Mouse (Mus musculus) spleen, adult 12 weeks (tissue): ENCODE measurements at regions not wholly inside any gene's neighbourhood (a gene's known extent, or its start where the extent isn't known, plus 50 kb on each side); places are given as distances from the start of the nearest gene placed in this dataset.

Experiments used
- DNase-seq: peaks from one replicate; pipeline ENCODE4 v3.0.0; 2022; ENCODE audit warnings: low spot score

DNA sequence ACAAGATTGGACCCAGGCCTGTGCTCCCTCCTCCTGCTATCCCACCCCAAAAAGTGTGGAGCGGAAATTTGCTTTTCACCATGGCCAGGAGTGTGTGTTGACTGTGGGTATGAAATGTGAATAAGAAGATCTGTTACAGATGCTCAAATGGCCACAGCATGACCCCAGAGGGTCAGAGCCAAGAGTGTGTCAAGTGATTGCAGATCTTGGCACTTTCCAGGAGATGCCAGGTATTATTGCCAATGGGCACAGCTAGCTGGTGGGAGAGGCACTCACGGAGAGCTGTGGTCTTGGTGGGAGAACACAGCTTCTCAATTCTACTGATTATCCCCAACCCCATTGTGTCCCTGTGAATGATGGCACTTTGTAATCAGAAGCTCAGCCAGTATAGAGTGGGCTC is 62.7 kb downstream of the Smim20 start:
- no peak for DNase-seq

GRCm38 (mm10) chr5:53336704-53337103 is 69.8 kb downstream of the Smim20 start:
- no peak for DNase-seq

DNA sequence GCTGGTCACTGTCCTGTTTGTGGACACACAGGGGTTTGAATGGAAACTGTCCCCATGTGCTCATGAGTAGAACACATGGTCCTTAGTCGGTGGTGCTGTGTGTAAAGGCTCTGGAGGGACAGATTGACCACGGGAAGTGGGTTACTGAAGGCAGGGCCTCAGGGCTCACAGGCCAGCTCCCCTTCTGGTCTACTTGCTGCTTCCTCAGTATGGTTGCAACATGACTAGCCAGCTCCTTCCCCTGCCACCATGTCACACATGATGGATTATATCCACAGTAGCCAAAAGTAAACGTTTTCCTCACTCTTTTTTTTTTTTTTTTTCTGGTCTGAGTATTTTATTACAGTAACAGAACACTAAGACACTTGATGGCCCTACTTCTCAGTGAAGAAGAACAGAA is 70.9 kb downstream of the Smim20 start:
- DNase-seq: no peak

- DNase-seq: no peak
Measured at GRCm38 (mm10) chr5:53345164-53345563, 78.3 kb downstream of the Smim20 start.

GRCm38 (mm10) chr5:53346028-53346427 is 79.1 kb downstream of the Smim20 start:
- no peak for DNase-seq

DNA sequence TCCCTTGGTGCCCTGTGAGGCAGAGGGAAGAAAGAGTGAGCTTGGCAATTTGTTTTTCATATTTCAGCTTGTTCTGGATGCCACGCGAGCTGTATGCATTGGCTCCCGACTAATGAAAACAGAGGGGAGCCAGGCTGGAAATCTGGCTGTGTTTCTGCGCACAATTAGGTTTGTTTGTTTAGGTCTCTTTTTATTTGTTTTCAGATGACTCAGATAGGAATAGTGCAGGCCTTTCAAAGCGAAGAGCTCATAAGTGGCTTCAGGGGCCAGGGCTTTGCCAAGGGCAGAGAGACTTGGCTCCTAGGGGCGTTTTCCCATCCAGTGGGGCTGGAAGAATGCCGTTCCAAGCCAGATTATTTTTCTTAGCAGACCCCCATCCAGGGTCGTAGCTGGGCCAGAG is 79.9 kb downstream of the Smim20 start:
- no peak for DNase-seq

GRCm38 (mm10) chr5:53352852-53353251 is 86.0 kb downstream of the Smim20 start:
- no peak for DNase-seq

DNA sequence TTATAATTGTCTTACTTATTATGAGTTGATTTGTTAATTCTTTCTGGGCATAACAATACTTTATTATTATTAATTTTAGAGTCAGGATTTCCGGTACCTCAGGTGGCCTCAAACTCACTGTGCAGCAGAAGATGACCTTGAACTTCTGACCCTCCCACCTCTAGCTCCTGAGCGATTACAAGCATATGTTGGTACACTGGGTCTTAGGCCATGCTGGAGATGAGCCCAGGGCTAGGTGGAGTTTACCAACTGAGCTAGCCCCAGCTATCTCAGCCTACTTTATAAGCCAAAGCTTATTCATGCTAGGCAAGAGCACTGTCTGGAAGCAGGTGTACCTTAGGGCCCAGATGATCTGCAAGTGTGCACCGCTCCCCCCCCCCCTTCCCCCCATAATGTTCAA is 87.4 kb downstream of the Smim20 start:
- no peak for DNase-seq

DNA sequence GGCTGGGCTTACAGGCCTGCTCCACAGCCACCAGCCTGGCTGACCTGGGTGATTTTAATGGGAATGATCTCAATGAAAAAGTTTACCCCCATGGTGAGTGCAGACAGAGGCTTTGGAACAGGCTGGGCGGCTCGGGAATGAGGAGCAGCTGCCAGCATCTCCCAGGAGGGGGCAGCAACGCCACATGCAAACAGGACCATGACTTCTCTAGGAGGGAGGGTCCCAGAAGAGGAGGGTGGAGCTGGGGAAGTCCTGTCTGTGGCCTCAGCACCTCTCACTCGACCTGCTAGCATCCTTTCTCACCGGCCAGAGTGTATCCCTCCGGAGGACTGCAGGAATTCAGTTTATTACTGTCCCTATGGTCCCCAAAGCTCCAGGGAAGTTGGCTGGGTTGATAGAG is 88.2 kb downstream of the Smim20 start:
- peak; percentile 4 for DNase-seq

GRCm38 (mm10) chr5:53357086-53357608 is 90.3 kb downstream of the Smim20 start:
- DNase-seq: no peak

- DNase-seq: no peak
Measured at GRCm38 (mm10) chr5:53358181-53358580, 91.3 kb downstream of the Smim20 start.

- no peak for DNase-seq
Measured at GRCm38 (mm10) chr5:53359887-53360286, 93.0 kb downstream of the Smim20 start.

GRCm38 (mm10) chr5:53361295-53361694 is 94.4 kb downstream of the Smim20 start:
- DNase-seq: no peak

GRCm38 (mm10) chr5:53363898-53364297 is 97.0 kb downstream of the Smim20 start:
- DNase-seq: no peak

DNA sequence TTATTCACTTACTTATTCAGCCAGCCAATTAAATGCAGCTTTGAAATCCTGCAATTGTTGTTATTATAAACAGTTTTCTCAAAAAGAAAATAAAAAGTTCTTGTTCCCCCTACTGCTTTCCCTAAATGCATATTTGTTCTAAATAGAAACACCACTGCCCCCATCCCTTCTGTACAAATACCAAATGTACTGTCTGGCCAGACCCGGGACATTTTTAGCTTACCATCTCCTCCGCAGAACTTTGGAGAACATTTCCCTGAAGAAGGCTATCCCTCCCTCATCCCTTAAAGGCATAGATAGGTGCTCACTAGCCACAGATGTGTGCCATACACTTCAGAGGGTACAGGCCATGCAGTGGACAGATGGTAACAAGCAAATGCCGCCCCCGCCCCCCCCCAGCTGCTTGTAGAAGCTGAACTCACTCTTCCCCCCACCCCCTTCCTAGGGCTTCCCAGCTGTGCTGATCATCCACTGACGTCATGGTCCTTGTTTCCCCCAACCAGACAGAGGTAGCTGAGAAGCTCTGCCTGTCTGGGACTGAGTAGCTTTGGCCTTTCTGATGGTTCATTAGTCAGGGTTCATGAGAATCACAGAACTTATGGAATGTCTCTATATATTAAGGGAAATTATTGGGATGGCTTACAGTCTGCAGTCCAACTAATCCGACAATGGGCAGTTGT is 98.9 kb upstream of the Rbpj start:
- no peak for DNase-seq

GRCm38 (mm10) chr5:53370272-53370671 is 95.7 kb upstream of the Rbpj start:
- DNase-seq: no peak

DNA sequence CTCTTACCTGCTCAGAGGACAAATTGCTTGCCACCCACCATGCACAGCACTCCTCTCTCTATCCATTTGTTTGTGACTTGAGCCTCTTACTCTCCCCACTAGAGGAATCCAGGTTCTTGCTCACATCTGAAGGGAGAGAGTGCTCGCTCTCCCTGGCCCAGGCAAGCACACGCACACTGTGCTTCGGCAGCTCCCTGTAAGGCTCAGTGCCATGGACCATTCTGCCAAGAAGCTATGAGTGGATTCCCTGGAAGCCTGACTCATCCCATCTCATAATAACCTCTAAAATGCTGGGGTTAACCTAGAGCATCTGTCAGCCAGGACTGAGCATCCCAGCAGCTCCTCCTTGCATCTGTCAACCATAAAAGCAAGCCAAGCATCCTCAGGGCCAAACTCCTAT is 94.3 kb upstream of the Rbpj start:
- DNase-seq: no peak

GRCm38 (mm10) chr5:53373315-53373714 is 92.6 kb upstream of the Rbpj start:
- DNase-seq: no peak

- no peak for DNase-seq
Measured at GRCm38 (mm10) chr5:53376856-53377255, 89.1 kb upstream of the Rbpj start.

GRCm38 (mm10) chr5:53377698-53378097 is 88.3 kb upstream of the Rbpj start:
- no peak for DNase-seq

- no peak for DNase-seq
Measured at GRCm38 (mm10) chr5:53378106-53378505, 87.8 kb upstream of the Rbpj start.

- no peak for DNase-seq
Measured at GRCm38 (mm10) chr5:53378599-53378998, 87.4 kb upstream of the Rbpj start.

DNA sequence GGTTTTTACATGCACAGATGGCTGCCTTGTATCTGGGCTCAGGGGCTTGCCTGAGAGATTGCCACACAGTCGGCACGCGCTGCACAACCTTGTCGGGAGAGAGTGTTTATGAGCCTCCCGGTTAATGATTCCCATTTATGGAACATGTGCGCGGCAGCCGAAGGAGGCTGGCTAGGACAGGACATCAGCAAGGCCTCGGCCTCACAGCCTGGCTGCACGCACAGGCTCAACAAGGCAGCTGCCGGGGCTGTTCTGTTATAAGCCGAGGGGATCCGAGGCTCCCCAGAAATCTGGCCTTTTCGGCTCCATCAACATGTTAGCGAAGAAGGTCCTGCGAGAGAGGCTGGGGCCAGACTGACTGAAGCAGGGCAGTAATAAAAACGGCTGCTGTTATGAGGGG is 86.3 kb upstream of the Rbpj start:
- DNase-seq: no peak

DNA sequence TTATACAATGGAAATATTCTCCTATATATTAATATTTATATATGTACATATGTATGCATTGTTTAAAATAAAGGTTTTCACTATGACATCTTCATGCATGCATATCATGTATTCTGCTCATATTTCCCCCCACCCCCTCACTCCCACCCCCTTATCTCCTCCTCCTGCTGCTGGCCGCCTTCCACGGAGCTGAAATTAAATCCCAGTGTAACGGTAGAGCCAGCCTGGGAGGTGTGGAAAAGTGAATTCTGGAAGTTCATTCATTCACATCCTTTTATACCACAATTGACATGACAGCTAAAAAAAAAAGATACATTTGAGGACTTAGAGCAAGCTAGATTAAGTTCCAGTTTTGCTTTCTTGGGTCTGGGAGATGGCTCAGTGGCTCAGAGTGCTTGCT is 85.7 kb upstream of the Rbpj start:
- no peak for DNase-seq
